10 mouse cellular contexts compared by ENCODE assay signal in genomic region chr9:97847873-97848838, GRCm38 (mm10).
DNase-seq lines count a peak whose midpoint lies in the region; ATAC-seq and TF ChIP-seq lines count a peak whose summit lies in the region.
"Had no signal": no experiment of that assay in that cellular context is flagged by ENCODE, and none has a peak within 500 bp of the region (broad histone marks: within the 10 kb centered on the region; RNA-seq: fewer than 3 reads in every experiment).

No protein-coding gene starts in this region.

- no peak for TF ChIP-seq CTCF in kidney, adult 2 months (conservative IDR thresholded peaks at IDR 0.05; ENCODE audit: insufficient read depth, insufficient read length, low read depth, low read length)
- TF ChIP-seq CTCF in stomach, postnatal 0 days (IDR thresholded peaks at IDR 0.05; ENCODE audit: low read depth): no peak

- WGBS in kidney, adult 2 months: 68% methylated on average over 12 of the region's 12 CpGs
- 65% methylated on average over 12 of the region's 12 CpGs for WGBS in stomach, embryonic 15.5 days
- 63% methylated on average over 12 of the region's 12 CpGs for WGBS in stomach, postnatal 0 days
- WGBS in liver, embryonic 11.5 days: 76% methylated on average over 12 of the region's 12 CpGs

- no peak overlapping the region for H3K4me2 ChIP-seq in stomach, embryonic 15.5 days
- H3K4me2 ChIP-seq in stomach, postnatal 0 days (replicated peaks; ENCODE audit: low read depth): no peak overlapping the region
- no peak overlapping the region for H3K4me2 ChIP-seq in liver, embryonic 11.5 days
- H3K4me2 ChIP-seq: limb, embryonic 12.5 days; midbrain, embryonic 12.5 days had no signal

- ATAC-seq in stomach, embryonic 15.5 days (ENCODE audit: insufficient read depth, low FRiP score, low read depth): 0 out of 2 replicates have a peak, but pooled peaks have one; percentile 43
- ATAC-seq in stomach, postnatal 0 days (ENCODE audit: low FRiP score, low TSS enrichment): no peak
- no peak for ATAC-seq in liver, embryonic 11.5 days (replicated peaks; ENCODE audit: low FRiP score)

- no peaks in the 10 kb centered on the region for H3K36me3 ChIP-seq in kidney, adult 2 months (ENCODE audit: control insufficient read depth, insufficient read depth, low read length)
- no peaks in the 10 kb centered on the region for H3K36me3 ChIP-seq in stomach, embryonic 15.5 days
- no peaks in the 10 kb centered on the region for H3K36me3 ChIP-seq in stomach, postnatal 0 days (ENCODE audit: control insufficient read depth, insufficient read depth, low read length)
- H3K36me3 ChIP-seq in liver, embryonic 11.5 days (ENCODE audit: control insufficient read depth, insufficient read depth, low read length): no peaks in the 10 kb centered on the region
- H3K36me3 ChIP-seq: limb, embryonic 12.5 days; midbrain, embryonic 12.5 days had no signal

- H3K9ac ChIP-seq in stomach, embryonic 15.5 days: no peak overlapping the region
- no peak overlapping the region for H3K9ac ChIP-seq in stomach, postnatal 0 days (ENCODE audit: low read length)
- no peak overlapping the region for H3K9ac ChIP-seq in liver, embryonic 11.5 days (ENCODE audit: low read depth, low read length)
- H3K9ac ChIP-seq: limb, embryonic 12.5 days; midbrain, embryonic 12.5 days had no signal

- no peak overlapping the region for H3K27ac ChIP-seq in kidney, adult 2 months (ENCODE audit: insufficient read depth, low read depth, low read length)
- no peak overlapping the region for H3K27ac ChIP-seq in stomach, embryonic 15.5 days
- no peak overlapping the region for H3K27ac ChIP-seq in stomach, postnatal 0 days (replicated peaks)
- H3K27ac ChIP-seq in liver, embryonic 11.5 days (ENCODE audit: low read depth, low read length): no peak overlapping the region
- H3K27ac ChIP-seq: limb, embryonic 12.5 days; midbrain, embryonic 12.5 days had no signal

- TF ChIP-seq EP300 in stomach, postnatal 0 days (optimal IDR thresholded peaks at IDR 0.05): no peak

- peak; percentile 6 for DNase-seq in kidney, adult 2 months
- DNase-seq in kidney, adult 9 months: no peak
- DNase-seq in stomach, postnatal 0 days (ENCODE audit: low spot score): no peak
- DNase-seq in heart, postnatal 4 days: peak; percentile 8
- DNase-seq in liver, embryonic 11.5 days (ENCODE audit: low spot score): no peak
- no peak for DNase-seq in yolk sac, embryonic 10.5 days (ENCODE audit: low spot score)
- DNase-seq: right cerebral cortex, postnatal 14 days had no signal

- H3K4me3 ChIP-seq in kidney, adult 2 months (ENCODE audit: insufficient read depth, low read depth, low read length): no peak overlapping the region
- H3K4me3 ChIP-seq in stomach, embryonic 15.5 days (replicated peaks): no peak overlapping the region
- H3K4me3 ChIP-seq in stomach, postnatal 0 days (ENCODE audit: low read depth, low read length): no peak overlapping the region
- H3K4me3 ChIP-seq in liver, embryonic 11.5 days (ENCODE audit: low read depth, low read length): no peak overlapping the region
- H3K4me3 ChIP-seq: limb, embryonic 12.5 days; midbrain, embryonic 12.5 days had no signal

- no peaks in the 10 kb centered on the region for H3K4me1 ChIP-seq in kidney, adult 2 months (ENCODE audit: control insufficient read depth, insufficient read depth, low read length)
- no peaks in the 10 kb centered on the region; the same call in 1 of the 2 replicates for H3K4me1 ChIP-seq in stomach, embryonic 15.5 days
- no peaks in the 10 kb centered on the region for H3K4me1 ChIP-seq in stomach, postnatal 0 days (replicated peaks; ENCODE audit: control insufficient read depth, insufficient read depth)
- H3K4me1 ChIP-seq in liver, embryonic 11.5 days (replicated peaks; ENCODE audit: control insufficient read depth, insufficient read depth, low read length): no peaks in the 10 kb centered on the region
- H3K4me1 ChIP-seq: midbrain, embryonic 12.5 days had no signal

- no peak for TF ChIP-seq POLR2A in kidney, adult 2 months (IDR thresholded peaks at IDR 0.05; ENCODE audit: low read depth, low read length)

- no peaks in the 10 kb centered on the region for H3K27me3 ChIP-seq in kidney, adult 2 months (replicated peaks; ENCODE audit: control insufficient read depth, insufficient read depth, low read length)
- no peaks in the 10 kb centered on the region for H3K27me3 ChIP-seq in stomach, embryonic 15.5 days (replicated peaks)
- H3K27me3 ChIP-seq in stomach, postnatal 0 days (ENCODE audit: control insufficient read depth, insufficient read depth, low read length): no peaks in the 10 kb centered on the region
- H3K27me3 ChIP-seq in liver, embryonic 11.5 days (replicated peaks; ENCODE audit: control insufficient read depth, insufficient read depth, low read length): no peaks in the 10 kb centered on the region
- H3K27me3 ChIP-seq: limb, embryonic 12.5 days; midbrain, embryonic 12.5 days had no signal

- no peaks in the 10 kb centered on the region for H3K9me3 ChIP-seq in stomach, embryonic 15.5 days
- H3K9me3 ChIP-seq in stomach, postnatal 0 days (ENCODE audit: control insufficient read depth, low read length): no peaks in the 10 kb centered on the region
- H3K9me3 ChIP-seq in liver, embryonic 11.5 days (ENCODE audit: control insufficient read depth, low read length): no peaks in the 10 kb centered on the region
- H3K9me3 ChIP-seq: limb, embryonic 12.5 days; midbrain, embryonic 12.5 days had no signal

Comparison
In these comparisons a context has a peak if more than half of its experiments do, and no peak if none do; other contexts are left out.
1. DNase-seq: peak in kidney, adult 2 months (single experiment) and heart, postnatal 4 days (single experiment); none in kidney, adult 9 months (single experiment), stomach, postnatal 0 days (single experiment), liver, embryonic 11.5 days (single experiment) and yolk sac, embryonic 10.5 days (single experiment).